Mouse (Mus musculus) C2C12 (cell line): ENCODE measurements around the gene C530008M17Rik. TPM values are rescaled to one million over a fixed set of nuclear protein-coding genes. Genes with fewer than 3 reads are reported as not detected.

Experiments
- H3K27me3 ChIP-seq: one replicate; pipeline ENCODE4 v1.6.1; 2011; ENCODE audit not compliant: control insufficient read depth, insufficient read depth, insufficient read length
- H3K36me3 ChIP-seq: one replicate; pipeline ENCODE4 v1.6.1; 2011; ENCODE audit not compliant: control insufficient read depth, insufficient read depth
- H3K4me3 ChIP-seq: one replicate; pipeline ENCODE4 v1.5.1; 2011; ENCODE audit warnings: mild to moderate bottlenecking, control low read depth; ENCODE audit not compliant: poor library complexity, insufficient read depth, severe bottlenecking
- H3K79me2 ChIP-seq: one replicate; pipeline ENCODE4 v1.6.1; 2011; ENCODE audit not compliant: control insufficient read depth, insufficient read depth
- H3K79me3 ChIP-seq: one replicate; pipeline ENCODE4 v1.6.1; 2011; ENCODE audit warnings: low read depth, control low read depth
- H3ac ChIP-seq: one replicate; pipeline ENCODE3; 2011; ENCODE audit warnings: low read depth; ENCODE audit not compliant: control insufficient read depth, insufficient read length
- CEBPB ChIP-seq: IDR thresholded peaks from one replicate; pipeline ENCODE4 v1.6.1; 2011; ENCODE audit warnings: low read depth, mild to moderate bottlenecking, control low read depth, moderate library complexity
- CTCF ChIP-seq: IDR thresholded peaks from one replicate; pipeline ENCODE4 v1.5.1; 2011; ENCODE audit not compliant: control insufficient read depth, insufficient read depth, insufficient read length
- FOSL1 ChIP-seq: IDR thresholded peaks from one replicate; pipeline ENCODE4 v1.8.0; 2011; ENCODE audit warnings: mild to moderate bottlenecking, low read length; ENCODE audit not compliant: poor library complexity, insufficient read depth, severe bottlenecking
- MAX ChIP-seq: IDR thresholded peaks from one replicate; pipeline ENCODE4 v1.6.1; 2011; ENCODE audit warnings: mild to moderate bottlenecking, control low read depth
- MYOD1 ChIP-seq: IDR thresholded peaks from one replicate; pipeline ENCODE4 v1.6.1; 2011; ENCODE audit warnings: low read depth; ENCODE audit not compliant: control insufficient read depth, insufficient read length
- MYOG ChIP-seq: IDR thresholded peaks from one replicate; pipeline ENCODE4 v1.6.1; 2011; ENCODE audit not compliant: control insufficient read depth, insufficient read length; ENCODE audit errors: extremely low read depth
- USF1 ChIP-seq: IDR thresholded peaks from one replicate; pipeline ENCODE4 v1.6.1; 2011; ENCODE audit warnings: low read depth, mild to moderate bottlenecking, control low read depth, moderate library complexity
- polyA plus RNA-seq: library from polyadenylated mRNA; unstranded; fragments of >200 nt; fragmentation: generic; extraction: Trizol; gene quantifications from one replicate; pipeline ENCODE4 v1.2.1, GENCODE M21; 2012; ENCODE audit warnings: missing spikeins

Gene C530008M17Rik
- polyA plus RNA-seq, 1 experiment = 4.6 TPM

DNA sequence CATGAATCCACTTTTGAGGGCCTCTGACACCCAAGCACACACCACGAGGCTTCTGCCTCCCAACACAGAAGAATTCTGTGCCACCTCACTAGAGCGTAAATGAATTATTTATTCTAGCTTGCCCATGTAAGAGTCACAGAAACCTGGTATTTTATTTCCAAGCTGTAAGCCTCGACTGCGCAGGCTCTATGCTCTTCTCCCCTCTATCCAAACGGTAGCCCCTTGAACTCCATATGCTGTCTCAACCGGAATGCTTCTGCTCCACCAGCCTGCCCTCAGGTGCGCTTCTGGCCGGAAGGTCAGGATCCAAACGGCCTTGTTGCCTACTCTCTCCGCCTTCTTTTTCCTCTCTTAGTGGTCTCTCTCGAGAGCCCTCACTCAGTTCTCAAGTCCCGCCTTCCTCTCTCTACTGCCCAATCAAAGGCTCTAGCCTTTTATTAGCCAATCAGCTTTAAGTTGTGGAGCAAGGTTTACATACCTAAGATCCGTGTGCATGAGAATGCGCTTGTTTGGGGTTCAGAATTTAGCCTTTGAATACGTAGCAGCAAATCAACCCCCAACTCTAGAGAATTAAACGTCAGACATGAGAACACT is 212.5 kb downstream of the C530008M17Rik start:
- Histone ChIP-seq H3K79me2 (no peaks in the 10 kb centered on the region), H3K36me3 (peaks cover 4% of the 10 kb centered on the region), H3ac (no peak overlapping the region), H3K4me3 (no peak overlapping the region), H3K27me3 (no peaks in the 10 kb centered on the region), H3K79me3 (no peaks in the 10 kb centered on the region)
- TF ChIP-seq MYOG = no peak

DNA sequence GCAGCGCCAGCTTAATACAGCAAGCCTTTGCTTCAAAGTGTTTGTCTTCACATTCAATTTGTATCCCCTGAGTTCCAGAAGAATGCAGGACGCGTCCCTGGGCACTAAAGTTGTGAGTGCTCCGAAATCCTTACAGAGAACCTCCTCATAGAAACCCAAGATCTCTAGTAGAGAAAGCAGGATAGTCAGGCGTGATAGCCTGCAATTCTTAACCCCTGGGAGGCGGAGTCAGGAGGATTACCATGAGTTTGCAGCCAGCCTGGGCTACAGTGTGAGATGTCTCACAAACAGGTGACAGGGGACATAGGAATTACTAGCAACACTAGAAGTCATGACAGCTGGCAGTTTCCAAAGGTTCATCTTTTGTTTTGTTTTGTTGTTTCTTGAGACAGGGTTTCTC is 213.2 kb downstream of the C530008M17Rik start:
- Histone ChIP-seq H3K27me3 (no peaks in the 10 kb centered on the region), H3K4me3 (no peak overlapping the region), H3K79me2 (no peaks in the 10 kb centered on the region), H3ac (no peak overlapping the region), H3K36me3 (peaks cover 8% of the 10 kb centered on the region), H3K79me3 (no peaks in the 10 kb centered on the region)
- TF ChIP-seq CTCF (no peak), MYOG (no peak), CEBPB (no peak), USF1 (no peak), MAX (no peak), FOSL1 (no peak), MYOD1 (no peak)

DNA sequence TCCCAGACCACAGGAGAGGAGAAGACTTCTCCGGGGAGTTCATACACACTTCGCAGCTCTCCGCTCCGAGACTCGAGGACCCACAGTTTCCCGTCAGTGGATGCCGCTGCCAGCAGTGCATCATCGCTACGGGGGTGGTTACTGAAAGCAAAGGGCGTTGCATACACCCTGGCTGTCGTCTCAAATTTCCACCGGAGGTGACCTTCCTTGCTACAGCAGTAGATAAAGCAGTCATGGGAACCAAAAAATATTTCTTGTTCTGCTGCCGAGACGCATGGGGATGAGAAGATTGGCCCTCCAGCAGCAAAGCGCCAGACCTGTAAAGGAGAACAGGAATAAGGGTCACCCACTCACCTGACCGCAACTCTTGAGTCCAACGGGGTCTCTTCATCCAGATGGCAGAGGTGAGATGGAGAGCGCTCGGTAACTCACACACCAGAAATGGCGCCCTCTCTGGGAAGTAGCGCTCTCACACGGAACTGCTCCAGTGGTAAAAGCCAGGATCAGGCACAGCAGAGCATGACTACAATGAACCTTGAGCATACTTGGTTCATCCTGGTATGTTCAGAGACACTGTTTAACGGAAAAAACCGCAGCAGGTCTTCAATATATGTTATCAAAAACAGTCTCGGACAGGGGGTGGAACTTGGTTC is 219.9 kb downstream of the C530008M17Rik start:
- Histone ChIP-seq H3K36me3 (peaks cover 5% of the 10 kb centered on the region), H3ac (no peak overlapping the region), H3K79me2 (no peaks in the 10 kb centered on the region), H3K27me3 (no peaks in the 10 kb centered on the region), H3K4me3 (no peak overlapping the region), H3K79me3 (no peaks in the 10 kb centered on the region)
- TF ChIP-seq CEBPB = no peak
- TF ChIP-seq USF1 = no peak
- no peak for TF ChIP-seq MAX
- TF ChIP-seq FOSL1 = no peak
- TF ChIP-seq MYOD1 = no peak
- no peak for TF ChIP-seq MYOG
- no peak for TF ChIP-seq CTCF

DNA sequence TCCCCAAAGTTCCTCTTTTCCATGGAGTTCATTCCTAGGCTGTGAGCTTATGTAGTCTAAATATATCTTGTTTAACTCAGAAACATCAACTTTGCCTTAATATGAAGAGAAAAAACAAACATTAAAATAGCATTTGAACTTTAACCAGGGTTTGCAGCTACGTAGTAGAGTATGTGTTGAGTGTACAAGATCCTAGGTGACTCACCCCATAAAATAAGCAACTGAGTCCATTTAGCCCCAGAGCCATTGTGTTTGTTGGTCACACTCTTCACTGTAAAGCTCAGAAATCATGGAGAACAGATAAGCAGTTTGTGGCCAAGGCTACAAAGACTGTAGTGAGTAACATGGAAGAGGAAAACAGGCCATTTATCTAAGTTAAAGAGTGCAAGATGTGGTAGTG is 227.8 kb downstream of the C530008M17Rik start:
- Histone ChIP-seq H3K79me3 (no peaks in the 10 kb centered on the region), H3K79me2 (no peaks in the 10 kb centered on the region), H3K36me3 (peaks cover 24% of the 10 kb centered on the region), H3K4me3 (no peak overlapping the region), H3K27me3 (no peaks in the 10 kb centered on the region), H3ac (no peak overlapping the region)
- TF ChIP-seq CEBPB (no peak), MYOD1 (no peak), CTCF (no peak), FOSL1 (no peak), MAX (no peak), USF1 (no peak), MYOG (no peak)

GRCm38 (mm10) chr5:76887011-76887410 is 230.7 kb downstream of the C530008M17Rik start:
- Histone ChIP-seq H3K79me3 (no peaks in the 10 kb centered on the region), H3K36me3 (peaks cover 26% of the 10 kb centered on the region)
- TF ChIP-seq MYOG (no peak), FOSL1 (no peak), MAX (no peak), USF1 (no peak), CEBPB (no peak), MYOD1 (no peak), CTCF (no peak)

DNA sequence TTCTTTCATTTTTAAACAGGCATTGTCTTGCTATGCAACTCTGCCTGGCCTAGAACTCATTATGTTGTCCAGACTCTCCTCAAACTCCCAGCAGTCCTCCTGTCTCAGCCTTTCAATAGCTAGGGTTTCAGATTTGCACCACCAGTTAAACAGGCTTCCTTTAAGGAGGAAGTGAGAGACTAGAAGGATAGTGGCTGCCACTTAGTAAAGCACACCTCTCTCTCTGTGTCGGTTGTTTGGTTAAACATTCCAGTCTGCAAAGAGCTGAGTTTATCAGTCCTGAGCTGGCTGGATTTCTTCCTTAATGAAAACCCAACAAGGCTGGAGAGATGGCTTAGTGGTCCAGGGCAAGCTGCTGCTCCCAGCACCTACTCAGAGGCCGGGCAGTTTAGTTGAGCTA is 236.3 kb downstream of the C530008M17Rik start:
- no peak for TF ChIP-seq MAX
- no peaks in the 10 kb centered on the region for H3K79me2 ChIP-seq
- H3K4me3 ChIP-seq = no peak overlapping the region
- H3K79me3 ChIP-seq = no peaks in the 10 kb centered on the region
- H3ac ChIP-seq = no peak overlapping the region
- no peaks in the 10 kb centered on the region for H3K27me3 ChIP-seq
- peaks cover 32% of the 10 kb centered on the region for H3K36me3 ChIP-seq

More at GRCm38 (mm10) chr5:76887011-76887410, 230.7 kb downstream of the C530008M17Rik start:
- Histone ChIP-seq H3K79me2 (no peaks in the 10 kb centered on the region), H3K4me3 (no peak overlapping the region), H3ac (no peak overlapping the region), H3K27me3 (no peaks in the 10 kb centered on the region)
